Mouse (Mus musculus) hindbrain, embryonic 13.5 days (tissue): Measurements from ENCODE around the gene Gli1. TPM values are rescaled to one million over a fixed set of nuclear protein-coding genes. Genes with fewer than 3 reads are reported as not detected.
A peak's percentile ranks its signal among the peaks of the same experiment; 100 is the strongest.

ENCODE experiments used
- ATAC-seq: fragments of 200-750 bp; cut with Nextera tagmentation; 2 replicates; pipeline ENCODE4 v1.8.0; 2017; ENCODE audit warnings: moderate TSS enrichment; ENCODE audit not compliant: low FRiP score
- H3K27ac ChIP-seq: fragments of 300-500 bp; sonication (generic); 2 replicates; pipeline ENCODE4 v1.5.1; 2015; ENCODE audit warnings: inconsistent platforms, mild to moderate bottlenecking, moderate library complexity
- H3K27me3 ChIP-seq: fragments of 300-500 bp; sonication (generic); 2 replicates; pipeline ENCODE4 v1.6.1; 2015; ENCODE audit warnings: mild to moderate bottlenecking, inconsistent platforms
- H3K36me3 ChIP-seq: fragments of 300-500 bp; sonication (generic); 2 replicates; pipeline ENCODE4 v1.6.1; 2015; ENCODE audit warnings: mild to moderate bottlenecking, inconsistent platforms
- H3K4me1 ChIP-seq: fragments of 300-500 bp; sonication (generic); replicated peaks from 2 replicates; pipeline ENCODE4 v1.6.1; 2015; ENCODE audit warnings: inconsistent platforms
- H3K4me2 ChIP-seq: fragments of 300-500 bp; sonication (generic); 2 replicates; pipeline ENCODE4 v1.6.1; 2015; ENCODE audit warnings: inconsistent platforms, mild to moderate bottlenecking, moderate library complexity
- H3K4me3 ChIP-seq: fragments of 300-500 bp; sonication (generic); 2 replicates; pipeline ENCODE4 v1.5.1; 2015; ENCODE audit warnings: mild to moderate bottlenecking, inconsistent platforms
- H3K9ac ChIP-seq: fragments of 300-500 bp; sonication (generic); 2 replicates; pipeline ENCODE4 v1.6.1; 2015; ENCODE audit warnings: mild to moderate bottlenecking, inconsistent platforms
- H3K9me3 ChIP-seq: fragments of 300-500 bp; sonication (generic); 2 replicates; pipeline ENCODE4 v1.6.1; 2016; ENCODE audit warnings: inconsistent platforms
- WGBS: fragments of 180-500 bp; shearing (Covaris S2); methylation state at CpG from one replicate; pipeline ENCODE4 v1.1.7; 2015; 5-methylcytosine and 5-hydroxymethylcytosine counted together
- polyA plus RNA-seq: library from polyadenylated mRNA; unstranded; fragments of >200 nt; fragmentation: Nextera tagmentation; extraction: Ambion mirVana; gene quantifications from 2 replicates; pipeline ENCODE4 v1.2.1, GENCODE M21; 2015

The Gli1 gene
- polyA plus RNA-seq, 1 experiment from 2014 or later, result 1.8 TPM

DNA sequence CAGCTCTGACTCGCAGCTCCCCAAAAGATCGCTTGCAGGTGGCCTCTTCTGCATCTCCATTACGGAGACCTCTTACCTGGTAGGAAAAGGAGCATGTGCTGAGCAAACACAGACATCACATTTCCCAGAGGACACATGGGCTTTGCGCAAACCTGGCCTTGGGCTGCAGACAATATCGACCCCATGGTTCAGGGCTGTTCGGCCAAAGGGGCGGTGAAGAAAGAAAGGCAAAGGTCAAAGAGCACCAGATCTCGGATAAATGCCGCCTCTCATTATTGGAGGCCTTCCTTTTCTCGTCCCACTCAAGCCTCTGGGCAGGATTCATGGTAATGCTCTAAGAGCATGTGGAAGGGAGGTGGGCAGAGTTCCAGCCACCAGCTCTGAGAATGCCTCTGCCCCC, 13.6 kb upstream of the Gli1 start:
- ATAC-seq, result no peak
- H3K27me3 ChIP-seq, result peaks cover 9% of the 10 kb centered on the region
- no peaks in the 10 kb centered on the region for H3K36me3 ChIP-seq
- H3K9me3 ChIP-seq, result no peaks in the 10 kb centered on the region
- H3K4me1 ChIP-seq, result 0 out of 2 replicates have a peak, but pooled peaks cover 9% of the 10 kb centered on the region
- H3K4me3 ChIP-seq, result no peak overlapping the region
- 36% methylated on average over 10 of the region's 10 CpGs for WGBS
- no peak overlapping the region for H3K27ac ChIP-seq
- no peak overlapping the region for H3K4me2 ChIP-seq
- no peak overlapping the region for H3K9ac ChIP-seq

DNA sequence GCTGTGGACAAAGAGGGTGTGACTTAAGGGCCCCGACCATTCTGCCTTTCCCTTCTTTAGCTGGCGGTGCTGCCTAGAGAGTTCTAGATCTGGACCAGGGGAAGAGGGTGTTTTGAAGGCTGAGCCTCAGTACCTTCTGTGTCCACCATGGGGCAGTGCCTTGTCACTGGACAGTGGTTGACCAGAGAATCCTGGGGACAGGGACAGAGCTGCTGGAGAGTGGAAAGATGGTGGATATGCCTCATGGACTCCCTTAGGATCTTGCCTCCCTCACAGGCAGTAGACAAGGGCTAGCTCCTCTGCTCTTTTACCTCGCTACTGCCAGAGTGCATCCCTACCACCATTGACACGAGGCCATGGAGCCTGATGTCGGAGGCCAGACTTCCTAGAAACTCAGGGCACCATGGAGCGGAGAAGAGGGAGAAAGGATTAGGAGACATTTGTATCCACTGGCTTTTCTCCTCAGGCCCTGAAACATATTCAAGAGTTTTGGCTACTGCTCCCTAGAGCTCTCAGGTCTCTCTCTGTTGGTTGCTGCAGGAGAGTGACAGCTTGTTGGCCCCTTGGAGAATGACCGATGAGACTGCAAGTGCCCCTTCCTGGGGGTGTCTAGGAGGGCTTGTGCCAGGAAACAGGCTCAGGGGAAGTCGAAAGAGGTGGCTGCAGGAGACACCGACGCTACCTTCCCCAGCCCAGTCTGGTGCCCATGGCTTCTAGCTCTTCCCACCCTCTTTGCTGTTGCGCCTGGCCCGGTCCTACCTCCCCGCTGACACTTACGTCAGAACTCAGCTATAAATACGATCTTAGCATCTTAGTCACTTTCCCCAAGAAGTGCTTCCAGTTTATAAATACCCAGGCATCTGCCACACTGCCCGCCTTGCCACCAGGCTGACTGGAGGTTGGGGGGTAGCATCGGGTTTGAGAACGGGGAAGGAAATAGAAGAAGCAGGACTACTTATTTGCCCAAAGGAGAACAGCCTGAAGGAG, 12.4 kb upstream of the Gli1 start, which contains the start of gene Inhbe:
TSS of gene Inhbe (minus strand) at position 503 of the 987 bp plus-strand sequence.
- H3K4me2 ChIP-seq, result no peak within 1 kb of the TSS
- H3K27me3 ChIP-seq, result peaks cover 9% of the 10 kb centered on the region
- H3K36me3 ChIP-seq, result no peaks in the 10 kb centered on the region
- no peaks in the 10 kb centered on the region for H3K9me3 ChIP-seq
- 88% methylated on average over 18 of the region's 18 CpGs for WGBS
- no peak for ATAC-seq
- no peak within 1 kb of the TSS for H3K9ac ChIP-seq
- H3K27ac ChIP-seq, result no peak within 1 kb of the TSS
- H3K4me1 ChIP-seq, result 0 out of 2 replicates have a peak, but pooled peaks cover 9% of the 10 kb centered on the region
- no peak within 1 kb of the TSS for H3K4me3 ChIP-seq

DNA sequence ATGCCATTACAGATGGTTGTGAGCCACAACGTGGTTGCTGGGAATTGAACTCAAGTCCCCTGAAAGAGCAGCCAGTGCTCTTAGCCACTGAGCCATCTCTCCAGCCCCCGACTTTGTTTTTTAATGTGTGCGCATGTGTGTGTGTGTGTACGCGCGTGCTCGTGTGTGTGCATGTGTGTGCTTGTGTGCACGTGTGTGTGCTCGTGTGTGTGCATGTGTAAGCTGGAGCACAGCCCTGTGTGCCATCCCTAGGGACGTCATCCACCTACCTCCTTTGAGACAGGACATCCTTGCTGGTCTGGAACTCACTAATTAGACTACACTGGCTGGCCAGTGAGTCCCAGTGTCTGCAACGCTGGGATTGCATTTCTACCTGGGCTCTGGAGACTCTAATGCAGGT, 11.0 kb upstream of the Gli1 start:
- Histone ChIP-seq H3K9me3 (no peaks in the 10 kb centered on the region), H3K4me3 (no peak overlapping the region)

DNA sequence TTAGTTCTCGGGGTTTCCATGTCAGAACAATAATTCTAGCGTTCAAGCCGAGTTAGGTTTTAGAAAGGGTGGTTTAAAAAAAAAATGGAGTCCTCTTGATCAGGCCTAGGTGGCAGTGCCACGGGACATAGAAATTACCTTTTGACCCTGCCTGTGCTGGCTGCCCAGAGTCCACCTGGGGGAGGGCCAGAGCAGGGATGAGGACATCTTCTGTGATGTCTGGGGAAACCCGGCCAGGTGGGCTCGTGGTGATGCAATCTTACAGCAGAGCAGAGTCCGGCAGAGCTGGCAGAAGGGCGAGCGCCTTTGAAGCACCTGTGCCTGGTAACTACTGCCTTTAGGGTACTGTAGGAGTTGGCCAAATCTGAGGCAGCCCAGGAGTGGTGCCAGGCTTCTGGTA, 10.4 kb upstream of the Gli1 start:
- H3K4me2 ChIP-seq, result no peak overlapping the region
- no peak for ATAC-seq
- peaks cover 9% of the 10 kb centered on the region for H3K27me3 ChIP-seq
- no peak overlapping the region for H3K27ac ChIP-seq
- H3K4me1 ChIP-seq, result 0 out of 2 replicates have a peak, but pooled peaks cover 9% of the 10 kb centered on the region
- H3K36me3 ChIP-seq, result no peaks in the 10 kb centered on the region
- WGBS, result 86% methylated on average over 9 of the region's 9 CpGs
- no peaks in the 10 kb centered on the region for H3K9me3 ChIP-seq
- no peak overlapping the region for H3K4me3 ChIP-seq
- no peak overlapping the region for H3K9ac ChIP-seq

More for the DNA sequence above, 11.0 kb upstream of the Gli1 start:
- ATAC-seq, result no peak
- WGBS, result 89% methylated on average over 11 of the region's 11 CpGs
- H3K27ac ChIP-seq, result no peak overlapping the region
- H3K4me2 ChIP-seq, result no peak overlapping the region
- peaks cover 9% of the 10 kb centered on the region for H3K27me3 ChIP-seq
- no peaks in the 10 kb centered on the region for H3K36me3 ChIP-seq
- 0 out of 2 replicates have a peak, but pooled peaks cover 9% of the 10 kb centered on the region for H3K4me1 ChIP-seq
- H3K9ac ChIP-seq, result no peak overlapping the region

DNA sequence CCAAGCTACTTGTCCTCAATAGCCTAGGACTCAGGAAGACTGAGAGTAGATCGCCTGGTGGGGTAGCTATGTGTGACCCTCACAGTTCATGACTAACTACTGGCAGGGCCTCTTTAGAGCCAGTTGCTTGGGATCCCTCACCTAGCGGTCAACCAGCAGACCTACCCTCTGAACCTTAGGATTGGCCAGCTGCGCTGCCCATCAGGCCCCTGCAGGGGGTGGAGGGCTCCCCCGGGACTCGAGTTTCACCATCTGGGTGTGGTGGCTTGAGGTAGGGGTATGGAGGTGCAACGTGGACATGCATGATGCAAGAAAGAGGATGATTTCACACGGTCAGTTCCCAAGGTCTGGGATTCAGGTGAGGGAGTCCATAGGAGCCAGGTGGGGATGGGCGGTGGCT, 9.9 kb upstream of the Gli1 start:
- Histone ChIP-seq H3K4me3 (no peak overlapping the region), H3K9me3 (no peaks in the 10 kb centered on the region), H3K27me3 (peaks cover 9% of the 10 kb centered on the region), H3K9ac (no peak overlapping the region), H3K4me1 (0 out of 2 replicates have a peak, but pooled peaks cover 9% of the 10 kb centered on the region), H3K36me3 (no peaks in the 10 kb centered on the region), H3K4me2 (no peak overlapping the region), H3K27ac (no peak overlapping the region)
- ATAC-seq, result no peak
- 71% methylated on average over 8 of the region's 8 CpGs for WGBS

DNA sequence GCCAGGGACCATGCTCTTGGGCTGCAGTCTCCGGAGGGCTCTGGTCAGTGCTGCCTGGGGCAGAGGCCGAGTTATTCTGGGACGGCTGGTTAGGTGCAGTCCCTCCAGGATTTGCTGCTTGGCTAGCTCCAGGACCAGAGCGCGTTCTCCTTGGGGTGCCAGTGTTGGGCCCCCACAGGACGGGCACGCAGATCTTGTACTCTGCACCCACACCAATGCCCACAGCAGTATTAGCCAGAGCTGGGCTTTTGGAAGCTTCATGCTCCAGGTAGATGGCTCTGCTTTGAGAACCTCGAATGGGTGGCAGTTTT, 9.5 kb upstream of the Gli1 start:
- no peaks in the 10 kb centered on the region for H3K36me3 ChIP-seq
- ATAC-seq, result no peak
- WGBS, result 90% methylated on average over 8 of the region's 8 CpGs
- no peak overlapping the region for H3K4me3 ChIP-seq
- H3K27ac ChIP-seq, result no peak overlapping the region
- H3K4me2 ChIP-seq, result peak overlapping the region; percentile 49; the same call in 1 of the 2 replicates
- H3K4me1 ChIP-seq, result 0 out of 2 replicates have a peak, but pooled peaks cover 9% of the 10 kb centered on the region
- H3K9ac ChIP-seq, result no peak overlapping the region
- no peaks in the 10 kb centered on the region for H3K9me3 ChIP-seq
- H3K27me3 ChIP-seq, result peaks cover 9% of the 10 kb centered on the region

DNA sequence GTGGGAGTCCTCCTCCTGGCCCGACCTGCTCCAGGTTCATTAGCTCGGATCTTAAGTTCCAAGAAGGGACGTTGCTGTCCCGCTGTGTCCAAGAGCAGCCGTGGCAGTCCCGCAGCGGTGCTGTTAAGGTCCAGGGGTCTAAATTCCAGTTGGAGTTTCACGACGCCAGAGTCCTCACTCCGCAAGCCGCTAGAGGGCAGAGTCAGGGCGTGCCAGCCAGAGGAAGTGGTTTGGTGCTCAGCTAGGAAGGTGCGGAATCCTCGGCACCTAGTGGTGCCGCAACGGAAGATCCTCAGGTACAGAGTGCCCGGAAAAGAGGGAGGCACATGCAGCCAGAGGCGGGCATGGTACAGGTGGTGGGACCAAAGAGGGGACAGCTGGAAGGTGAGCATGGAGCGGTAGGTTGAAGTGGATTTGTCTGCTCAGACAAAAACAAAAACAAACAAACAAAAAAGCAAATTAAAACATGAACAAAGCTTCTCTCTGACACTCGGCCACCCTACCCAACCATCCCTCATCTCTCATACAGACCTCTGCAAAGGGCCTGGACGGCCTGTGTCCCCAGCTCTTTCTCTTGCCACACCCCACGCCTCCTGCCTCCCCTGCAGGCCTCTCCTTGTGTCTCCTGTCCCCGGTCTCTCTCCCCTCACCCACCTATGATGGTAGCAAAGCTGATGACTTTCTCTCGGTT, 9.0 kb upstream of the Gli1 start:
- Histone ChIP-seq H3K4me1 (0 out of 2 replicates have a peak, but pooled peaks cover 9% of the 10 kb centered on the region), H3K36me3 (no peaks in the 10 kb centered on the region), H3K27ac (no peak overlapping the region), H3K4me2 (peak overlapping the region; percentile 49), H3K4me3 (peak overlapping the region; percentile 24; the same call in 1 of the 2 replicates), H3K9me3 (no peaks in the 10 kb centered on the region), H3K27me3 (peaks cover 9% of the 10 kb centered on the region), H3K9ac (peak overlapping the region; percentile 51; the same call in 1 of the 2 replicates)
- WGBS, result 12% methylated on average over 24 of the region's 24 CpGs
- peak; percentile 83 for ATAC-seq

DNA sequence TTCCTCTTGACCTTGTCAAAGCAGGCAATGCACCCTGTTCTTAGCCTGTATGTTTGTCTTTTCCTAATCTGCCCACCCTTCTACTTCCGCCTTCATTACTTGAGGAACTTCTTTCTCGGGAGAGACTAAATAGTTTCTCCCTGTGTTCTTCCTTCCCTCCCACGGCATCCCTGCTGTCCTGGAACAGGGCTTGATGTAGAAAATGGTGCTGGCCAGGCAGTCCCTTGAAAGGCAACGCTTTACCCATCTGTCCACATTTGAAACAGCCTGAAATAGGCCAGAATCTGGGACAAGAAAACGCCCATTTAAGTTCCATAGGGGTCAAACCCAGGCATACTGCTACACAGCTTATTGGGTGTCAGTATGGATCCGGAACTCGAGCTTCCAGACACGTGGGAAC, 8.0 kb upstream of the Gli1 start:
- Histone ChIP-seq H3K9me3 (no peaks in the 10 kb centered on the region), H3K9ac (no peak overlapping the region), H3K27ac (no peak overlapping the region), H3K4me1 (0 out of 2 replicates have a peak, but pooled peaks cover 9% of the 10 kb centered on the region), H3K4me3 (no peak overlapping the region), H3K36me3 (no peaks in the 10 kb centered on the region), H3K4me2 (no peak overlapping the region), H3K27me3 (peaks cover 9% of the 10 kb centered on the region)
- 78% methylated on average over 8 of the region's 8 CpGs for WGBS
- no peak for ATAC-seq

DNA sequence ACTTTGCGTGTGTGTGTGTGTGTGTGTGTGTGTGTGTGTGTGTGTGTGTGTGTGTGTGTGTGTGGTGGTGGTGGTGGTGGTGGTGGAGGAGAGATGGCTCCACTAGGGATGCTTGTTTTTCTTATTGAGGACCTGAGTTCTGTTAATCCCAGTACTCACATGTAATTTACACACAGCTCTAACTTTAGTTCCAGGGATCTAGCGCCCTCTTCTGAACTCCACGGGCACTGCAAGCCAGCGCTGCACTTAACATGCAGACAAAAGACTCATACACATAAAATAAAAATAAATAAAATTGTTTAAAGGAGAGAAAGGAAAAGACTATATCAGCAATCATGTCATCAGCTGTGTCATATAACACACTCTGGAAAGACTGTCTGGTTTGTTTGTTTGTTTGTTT, 7.2 kb upstream of the Gli1 start:
- WGBS, result 69% methylated on average over 4 of the region's 4 CpGs
- Histone ChIP-seq H3K4me3 (no peak overlapping the region), H3K27ac (no peak overlapping the region), H3K9me3 (no peaks in the 10 kb centered on the region), H3K4me2 (no peak overlapping the region), H3K4me1 (0 out of 2 replicates have a peak, but pooled peaks cover 9% of the 10 kb centered on the region), H3K36me3 (no peaks in the 10 kb centered on the region), H3K9ac (no peak overlapping the region), H3K27me3 (peaks cover 9% of the 10 kb centered on the region)
- no peak for ATAC-seq

DNA sequence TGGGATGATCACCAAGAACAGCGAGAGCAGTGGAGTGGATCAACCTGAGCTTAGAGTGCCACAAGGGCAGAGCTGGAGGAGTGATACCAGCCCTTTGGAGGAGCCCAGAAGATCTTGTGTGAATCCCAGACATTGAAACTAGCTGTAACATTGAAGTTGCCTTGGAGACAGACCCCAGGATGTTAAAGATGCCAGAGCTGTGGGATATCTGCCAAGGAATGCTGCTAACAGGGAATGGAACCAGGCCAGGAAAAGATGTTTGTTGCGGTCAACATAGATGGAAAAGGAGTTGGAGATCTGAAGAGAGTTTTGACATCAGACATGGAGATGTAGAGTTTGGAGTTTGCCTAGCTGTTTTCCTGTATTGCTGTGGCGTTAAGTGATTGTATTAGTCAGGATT, 4.4 kb upstream of the Gli1 start:
- 87% methylated on average over 3 of the region's 3 CpGs for WGBS
- Histone ChIP-seq H3K4me3 (no peak overlapping the region), H3K27me3 (peaks cover 20% of the 10 kb centered on the region), H3K9ac (no peak overlapping the region), H3K36me3 (no peaks in the 10 kb centered on the region), H3K4me2 (no peak overlapping the region), H3K27ac (no peak overlapping the region), H3K4me1 (peaks cover 23% of the 10 kb centered on the region), H3K9me3 (no peaks in the 10 kb centered on the region)
- no peak for ATAC-seq

DNA sequence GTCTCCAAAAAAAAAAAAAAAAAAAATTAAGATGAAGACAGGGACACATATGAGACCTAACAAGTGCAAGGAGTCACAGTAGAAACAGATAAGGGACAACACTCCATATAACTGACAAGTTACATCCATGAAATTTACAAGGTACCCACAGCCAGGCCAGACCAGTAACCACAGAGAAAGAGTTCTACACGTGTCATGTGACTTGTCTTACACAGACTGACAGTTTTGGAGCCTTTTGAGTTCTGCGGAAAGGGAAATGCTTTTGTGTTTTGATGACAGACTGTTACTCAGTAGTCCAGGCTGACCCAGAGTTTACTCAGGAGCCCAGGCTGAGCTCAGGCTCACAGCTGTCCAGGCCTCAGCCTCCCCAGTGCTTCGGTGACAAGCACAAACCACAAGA, 1.3 kb upstream of the Gli1 start:
- 67% methylated on average over 3 of the region's 3 CpGs for WGBS
- peaks cover 40% of the 10 kb centered on the region for H3K27me3 ChIP-seq
- peaks cover 37% of the 10 kb centered on the region for H3K4me1 ChIP-seq
- no peak overlapping the region for H3K4me3 ChIP-seq
- ATAC-seq, result no peak
- no peak overlapping the region for H3K27ac ChIP-seq
- H3K9ac ChIP-seq, result no peak overlapping the region
- no peaks in the 10 kb centered on the region for H3K36me3 ChIP-seq
- no peaks in the 10 kb centered on the region for H3K9me3 ChIP-seq
- no peak overlapping the region for H3K4me2 ChIP-seq

DNA sequence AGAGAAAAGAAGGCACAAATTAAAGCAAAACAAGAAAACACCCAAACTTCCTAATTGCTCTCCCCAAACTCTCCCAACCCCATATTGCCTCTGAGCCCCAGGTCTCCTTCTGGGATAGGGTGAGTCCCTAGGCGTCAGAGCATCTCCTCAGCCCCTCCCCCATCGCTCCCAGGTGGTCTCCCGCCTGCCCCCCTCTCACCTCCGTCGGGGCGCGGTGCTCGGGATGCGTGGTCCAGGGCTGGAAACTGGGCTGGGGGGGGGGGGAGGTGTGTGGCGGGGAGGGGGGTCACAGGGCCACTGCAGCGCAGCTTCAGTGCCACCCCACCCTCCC, 449 bp downstream of the Gli1 start:
- no peak for ATAC-seq
- no peak overlapping the region for H3K9ac ChIP-seq
- no peaks in the 10 kb centered on the region for H3K36me3 ChIP-seq
- peak overlapping the region; percentile 61 for H3K4me2 ChIP-seq
- peaks cover 37% of the 10 kb centered on the region for H3K4me1 ChIP-seq
- peaks cover 51% of the 10 kb centered on the region for H3K27me3 ChIP-seq
- peak overlapping the region; percentile 35 for H3K4me3 ChIP-seq
- H3K27ac ChIP-seq, result no peak overlapping the region
- WGBS, result 0% methylated on average over 11 of the region's 11 CpGs
- no peaks in the 10 kb centered on the region for H3K9me3 ChIP-seq
